Mouse (Mus musculus): ENCODE measurements around the gene Rtraf.
A peak's percentile ranks its signal among the peaks of the same experiment; 100 is the strongest.
"Not testable (repeated sequence)": the region's sequence is repeated elsewhere in the genome, so short reads cannot be mapped to it uniquely, and the experiment has no call there.

Gene Rtraf

DNA sequence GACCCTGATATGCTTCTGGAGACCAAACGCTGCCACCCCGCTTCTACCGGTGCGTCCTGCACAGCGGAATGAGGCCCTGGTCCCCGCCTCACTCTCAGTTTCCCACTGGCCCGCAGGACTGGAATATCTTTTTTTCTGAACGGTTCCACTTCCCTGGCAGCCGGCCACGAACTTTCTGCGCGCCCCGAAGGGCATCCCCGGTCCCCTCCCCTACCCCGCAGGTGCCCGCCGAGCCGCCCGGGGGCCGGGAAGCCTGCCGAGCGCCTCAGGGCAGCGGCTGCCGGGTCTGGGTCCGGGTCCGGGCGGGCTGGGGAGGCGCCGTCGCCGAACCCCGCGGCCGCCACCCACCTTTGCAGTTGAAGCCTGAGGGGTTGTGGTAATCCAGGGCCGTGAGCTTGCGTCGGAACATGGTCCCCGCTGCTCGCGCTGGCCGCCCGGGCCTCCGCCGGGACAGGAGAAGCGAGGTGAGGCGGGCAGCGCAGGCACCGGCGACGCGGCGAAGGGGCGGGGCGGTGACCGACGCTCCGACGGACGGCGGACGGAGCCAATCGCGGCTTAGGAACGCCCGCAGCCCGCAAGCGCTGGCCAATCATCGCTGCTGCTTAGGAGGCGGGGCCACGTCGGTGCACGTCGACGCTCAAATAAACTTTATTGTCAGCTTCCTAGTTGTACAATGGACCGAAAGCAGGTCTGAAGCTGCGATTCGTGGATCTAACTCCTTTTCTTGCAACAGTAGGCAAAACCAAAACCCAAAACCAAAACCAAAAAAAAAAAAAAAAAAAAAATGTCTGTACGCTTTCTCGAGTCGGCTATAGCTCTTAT lies at the start of gene Rtraf:
TSS of gene Rtraf (minus strand) at position 504 of the 822 bp plus-strand sequence.
- peak; percentile 84 to 91 for DNase-seq

DNA sequence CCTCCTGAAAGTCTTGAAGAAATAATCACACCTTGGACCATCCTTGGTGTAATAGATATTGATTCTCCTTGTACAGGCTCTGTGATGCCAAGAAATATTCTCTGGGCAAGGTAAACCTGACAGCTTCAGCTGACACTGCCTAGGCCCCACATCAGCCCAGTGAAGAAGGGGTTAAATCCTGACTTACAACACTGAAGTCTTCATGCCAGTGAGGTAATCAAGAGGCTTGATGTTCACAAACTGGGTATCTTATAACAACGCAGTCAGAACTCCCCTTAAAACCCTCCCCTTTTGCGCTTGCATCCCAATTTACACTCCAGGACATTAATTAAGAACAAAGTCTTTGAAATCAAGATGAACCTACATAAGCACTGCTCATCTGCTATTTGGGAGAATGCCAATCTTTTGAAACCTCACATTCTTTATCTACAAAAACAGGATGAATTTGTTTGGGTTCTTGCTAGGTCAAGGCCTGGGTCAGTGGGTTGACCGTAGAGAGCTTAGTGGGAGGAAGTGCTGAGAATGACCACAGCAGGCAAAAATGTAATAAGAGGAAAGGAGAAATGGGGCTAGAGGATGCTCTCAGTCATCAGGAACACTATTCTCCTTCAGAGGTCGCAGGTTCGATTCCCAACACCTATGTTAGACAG lies 43.8 kb upstream of the Rtraf start:
- no peak for DNase-seq

- DNase-seq: not testable (repeated sequence)
These were observed 41.5 kb upstream of the Rtraf start for GRCm38 (mm10) chr14:19865121-19865520.

- no peak for DNase-seq
These were observed 37.9 kb upstream of the Rtraf start for GRCm38 (mm10) chr14:19861311-19862080.

GRCm38 (mm10) chr14:19860281-19860680 lies 36.7 kb upstream of the Rtraf start:
- no peak for DNase-seq

DNA sequence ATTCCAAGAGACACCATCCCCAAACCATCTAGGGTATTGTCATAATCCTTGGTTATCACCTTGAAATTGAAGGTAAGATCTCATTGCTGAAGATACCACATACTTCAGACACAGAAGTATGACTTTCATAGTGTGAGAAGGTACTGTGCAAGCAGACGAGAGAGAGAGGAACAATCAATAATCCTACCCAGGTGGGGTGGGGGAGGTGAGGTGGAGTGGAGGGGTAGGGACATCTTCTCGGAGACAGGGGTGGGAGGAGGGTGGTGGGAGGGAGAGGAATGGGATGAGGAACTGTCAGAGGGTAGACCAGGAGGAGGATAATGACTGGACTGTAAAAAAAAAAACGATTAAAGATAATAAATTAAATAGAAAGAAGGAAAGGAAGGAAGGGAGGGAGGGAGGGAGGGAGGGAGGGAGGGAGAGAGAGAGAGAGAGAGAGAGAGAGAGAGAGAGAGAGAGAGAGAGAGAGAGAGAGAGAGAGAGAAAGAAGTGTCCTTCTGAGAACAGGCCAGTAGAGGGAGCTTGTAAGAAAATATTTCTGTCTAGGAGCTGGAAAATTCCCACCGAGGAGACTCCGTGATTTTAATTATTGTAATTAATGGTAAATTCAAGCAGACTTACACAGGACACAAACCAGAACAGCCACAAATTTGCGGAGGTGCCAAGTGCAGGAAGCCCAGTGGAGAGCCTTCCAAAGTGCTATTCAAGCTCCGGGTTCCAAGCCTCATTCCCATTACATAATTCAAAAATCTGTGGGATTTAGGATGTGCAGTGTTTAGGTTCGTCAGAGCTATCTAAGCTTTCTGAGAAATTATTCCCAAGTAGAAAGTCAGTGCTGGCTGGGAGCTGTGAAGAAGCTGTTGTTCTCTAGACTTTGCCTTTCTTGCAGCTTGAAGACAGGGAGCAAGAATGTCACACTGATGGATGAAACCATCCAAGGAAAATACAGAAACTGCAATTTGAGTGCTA lies 35.5 kb upstream of the Rtraf start:
- DNase-seq: no peak

DNA sequence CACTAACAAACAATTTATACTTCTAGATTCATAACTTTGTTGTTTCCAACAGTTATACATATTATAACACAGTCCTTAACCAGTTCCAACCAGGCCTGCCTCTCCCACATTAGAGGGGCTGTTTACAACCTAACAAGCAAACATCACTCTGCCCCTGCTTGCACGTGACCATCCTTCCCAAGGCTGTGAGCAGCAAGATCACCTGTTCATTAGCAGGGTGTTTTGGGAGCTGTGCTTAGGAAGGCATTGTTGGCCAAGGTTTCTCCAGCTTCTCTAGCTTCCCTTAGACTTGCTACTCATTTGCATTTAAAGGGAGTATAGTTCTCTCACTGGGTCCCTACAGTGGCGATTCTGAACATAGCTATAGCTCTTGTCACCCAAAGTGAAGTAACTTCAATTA lies 34.7 kb upstream of the Rtraf start:
- DNase-seq: no peak

GRCm38 (mm10) chr14:19853471-19853870 lies 29.8 kb upstream of the Rtraf start:
- DNase-seq: no peak

GRCm38 (mm10) chr14:19839600-19840332 lies 16.1 kb upstream of the Rtraf start:
- peak; percentile 9 to 71 for DNase-seq

- DNase-seq: no peak
These were observed 12.7 kb upstream of the Rtraf start for GRCm38 (mm10) chr14:19836289-19836688.

DNA sequence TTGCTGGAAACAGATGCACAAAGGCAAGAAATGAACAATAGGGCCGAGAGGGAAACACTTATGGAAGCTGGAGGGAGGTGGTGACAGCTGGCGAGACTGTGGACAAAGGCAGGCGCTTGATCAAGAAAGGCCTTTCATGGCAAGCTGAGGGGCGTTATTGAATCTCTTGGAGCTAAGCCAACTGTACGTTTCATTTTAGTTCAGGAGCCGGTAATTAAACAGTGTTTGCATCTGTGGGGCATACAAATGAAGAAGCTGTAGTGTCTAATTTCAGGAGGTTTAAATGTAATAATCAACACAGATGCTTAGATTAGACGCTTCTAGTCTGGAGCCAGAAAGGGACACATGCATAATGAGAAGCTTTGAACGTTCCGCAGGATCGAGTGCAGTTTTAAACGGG lies 1.9 kb upstream of the Rtraf start:
- DNase-seq: no peak

DNA sequence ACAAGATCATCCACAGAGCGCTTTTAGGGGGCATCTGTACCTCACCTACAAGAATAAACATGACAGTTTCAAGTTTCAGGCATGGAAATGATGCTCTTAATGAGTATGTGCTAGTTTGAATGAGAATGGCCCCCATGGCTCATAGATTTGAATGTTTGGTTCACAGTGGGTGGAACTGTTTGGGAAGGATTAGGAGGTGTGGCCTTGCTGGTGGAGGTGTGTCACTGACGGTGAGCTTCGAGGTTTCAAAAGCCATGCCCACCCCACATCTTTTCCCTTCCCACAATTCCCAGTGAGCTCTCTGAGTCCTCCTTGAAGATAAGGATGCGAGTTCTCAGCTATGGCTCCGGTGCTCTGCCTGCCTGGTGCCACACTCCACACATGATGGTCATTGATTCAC lies 1.9 kb downstream of the Rtraf start:
- DNase-seq: no peak

DNA sequence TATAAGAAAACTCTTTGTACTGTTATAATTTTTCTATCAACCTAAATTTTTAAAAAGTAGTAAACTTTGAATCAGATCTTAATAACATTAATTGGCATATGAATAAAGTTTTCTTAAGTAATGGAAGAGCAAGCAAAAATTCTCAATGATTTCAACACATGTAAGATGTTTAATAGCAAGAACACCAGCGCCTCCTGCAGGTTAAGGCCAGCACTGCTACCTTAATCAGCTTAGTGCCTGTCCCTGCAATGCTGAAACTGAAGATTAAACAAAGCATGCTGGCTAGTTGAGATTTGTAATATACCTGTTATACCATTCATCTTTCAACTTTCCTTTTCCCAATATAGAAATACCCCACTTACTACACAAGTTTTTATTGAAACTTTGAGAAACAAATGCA lies 5.7 kb downstream of the Rtraf start:
- DNase-seq: peak; percentile 53 to 76

- DNase-seq: no peak
These were observed 10.6 kb downstream of the Rtraf start for GRCm38 (mm10) chr14:19813061-19813460.

DNA sequence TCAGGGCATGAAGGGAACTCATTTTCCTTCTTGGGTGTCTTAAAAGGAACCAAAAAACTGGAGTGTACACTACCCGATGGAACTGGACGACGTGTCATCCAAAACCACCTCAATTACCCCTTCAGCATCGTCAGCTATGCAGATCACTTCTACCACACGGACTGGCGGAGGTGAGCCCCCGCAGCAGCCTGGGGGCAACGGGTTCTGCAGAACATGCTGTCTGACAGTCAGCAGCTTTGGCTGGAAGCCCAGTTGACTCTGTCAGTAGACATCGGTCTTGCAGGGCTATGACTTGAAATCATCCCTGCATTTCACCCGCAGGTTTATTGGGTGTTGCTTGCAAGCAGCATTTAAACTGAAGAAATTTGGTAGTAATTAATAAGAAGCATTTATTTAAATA lies 13.7 kb downstream of the Rtraf start:
- no peak for DNase-seq

DNA sequence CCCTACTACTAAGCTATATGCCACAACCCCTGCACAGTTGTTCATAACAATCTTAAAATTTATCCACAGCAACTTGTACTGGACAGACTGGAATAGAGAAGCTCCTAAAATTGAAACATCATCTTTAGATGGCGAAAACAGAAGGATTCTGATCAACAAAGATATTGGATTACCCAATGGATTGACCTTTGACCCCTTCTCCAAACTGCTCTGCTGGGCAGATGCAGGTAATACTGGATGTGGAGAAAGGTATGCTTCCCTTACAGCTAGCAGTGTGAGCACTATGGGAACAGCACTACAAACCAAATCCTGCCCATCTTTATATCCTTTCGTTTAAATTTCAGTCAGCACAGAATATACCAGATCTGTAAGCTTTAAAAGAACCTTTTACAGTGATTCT lies 15.8 kb downstream of the Rtraf start:
- no peak for DNase-seq

GRCm38 (mm10) chr14:19807339-19807738 lies 16.3 kb downstream of the Rtraf start:
- DNase-seq: no peak

DNA sequence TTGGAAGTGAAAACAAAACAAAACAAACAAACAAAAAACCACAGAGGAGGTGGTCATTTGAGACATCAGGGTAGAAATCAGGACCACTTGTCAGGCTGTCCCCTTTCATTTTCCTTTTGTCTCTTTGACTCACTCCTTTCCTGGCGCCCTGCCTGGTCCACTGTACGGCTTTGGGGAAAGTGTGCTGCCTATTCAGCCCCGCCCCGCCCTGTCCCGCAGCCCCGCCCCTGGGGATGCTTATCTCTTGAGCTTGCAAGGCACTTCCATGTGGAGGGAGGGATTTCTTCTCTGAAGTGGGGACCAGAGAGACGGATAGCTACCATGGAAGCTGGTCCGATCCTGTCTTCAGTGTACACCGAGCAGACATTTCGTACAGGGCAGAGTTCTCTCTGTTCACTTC lies 20.0 kb downstream of the Rtraf start:
- no peak for DNase-seq

DNA sequence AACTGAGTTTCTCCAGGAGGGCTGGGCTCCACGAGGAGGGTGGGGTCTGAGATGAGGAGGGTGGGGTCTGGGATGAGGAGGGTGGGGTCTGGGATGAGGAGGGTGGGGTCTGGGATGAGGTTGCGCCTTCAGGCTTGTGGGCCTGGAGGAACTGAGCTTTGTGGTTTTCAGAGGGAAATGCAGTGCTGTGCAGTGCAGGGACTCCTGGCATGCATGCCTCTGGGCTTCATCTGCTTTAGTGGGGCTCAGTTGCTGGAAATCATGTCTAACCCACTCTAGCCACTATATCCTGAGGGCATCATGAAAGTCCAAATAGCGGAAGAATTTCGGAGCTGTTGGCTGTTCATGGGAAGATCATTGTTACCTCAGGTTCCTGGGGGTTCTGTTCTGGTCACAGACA lies 20.4 kb downstream of the Rtraf start:
- no peak for DNase-seq

DNA sequence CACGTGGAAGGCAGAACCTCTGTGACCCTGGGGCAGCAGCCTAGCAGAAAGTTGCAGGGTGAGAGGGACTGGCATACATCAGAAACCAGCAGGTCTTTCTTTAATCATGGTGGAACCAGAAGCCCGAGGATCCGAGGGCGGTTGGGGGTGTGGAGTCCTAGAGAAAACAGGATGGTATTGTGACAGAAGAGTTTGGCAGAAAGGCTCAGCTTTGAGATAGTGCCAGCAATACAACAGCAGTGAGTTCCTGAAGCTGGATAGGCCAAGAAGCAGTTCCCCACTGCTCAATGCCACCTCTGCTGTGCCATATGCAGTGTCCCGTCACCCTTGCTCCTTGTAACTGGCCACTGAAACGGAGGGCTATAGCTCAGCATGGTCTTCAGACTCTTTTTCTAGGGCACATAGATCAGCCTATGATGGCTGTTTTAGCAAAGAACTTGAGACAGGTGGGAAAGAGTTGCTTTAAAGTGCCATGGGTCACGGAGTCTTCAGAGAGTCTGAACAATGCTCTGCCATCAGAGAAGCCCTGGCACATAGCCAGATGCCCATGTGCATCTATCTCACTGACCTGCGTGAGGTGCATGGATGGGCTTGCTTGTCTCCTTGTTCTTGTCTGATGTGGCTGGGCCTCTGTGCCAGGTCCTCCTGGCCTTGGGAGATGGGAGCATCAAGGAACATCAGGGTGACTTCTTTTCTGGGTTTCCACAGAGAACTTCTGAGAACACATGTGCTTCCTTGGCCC lies 22.0 kb downstream of the Rtraf start:
- DNase-seq: no peak

GRCm38 (mm10) chr14:19800485-19800884 lies 23.1 kb downstream of the Rtraf start:
- no peak for DNase-seq
